Mouse (Mus musculus) layer of hippocampus, postnatal 25 days (tissue): Measurements from ENCODE around the gene Ppp4r2. TPM values are rescaled to one million over a fixed set of nuclear protein-coding genes. Genes with fewer than 3 reads are reported as not detected.

Experiments
- DNase-seq, 2 experiments: peaks; one replicate each; pipeline ENCODE4 v3.0.0; 2022; ENCODE audit warnings: mixed read lengths in 2 of 2, low spot score in 1 of 2; ENCODE audit errors: extremely low spot score in 1 of 2
- total RNA-seq, 2 experiments: library from RNA; stranded (reverse); gene quantifications; 2 replicates each; pipeline ENCODE4 v1.2.3; 2021

Ppp4r2 gene
- total RNA-seq, 2 experiments from 2014 or later = 73.4 to 80.7 TPM

- peak; percentile 74 to 94 for DNase-seq
Measured at GRCm38 (mm10) chr6:100882381-100883213, 49.2 kb downstream of the Ppp4r2 start.

DNA sequence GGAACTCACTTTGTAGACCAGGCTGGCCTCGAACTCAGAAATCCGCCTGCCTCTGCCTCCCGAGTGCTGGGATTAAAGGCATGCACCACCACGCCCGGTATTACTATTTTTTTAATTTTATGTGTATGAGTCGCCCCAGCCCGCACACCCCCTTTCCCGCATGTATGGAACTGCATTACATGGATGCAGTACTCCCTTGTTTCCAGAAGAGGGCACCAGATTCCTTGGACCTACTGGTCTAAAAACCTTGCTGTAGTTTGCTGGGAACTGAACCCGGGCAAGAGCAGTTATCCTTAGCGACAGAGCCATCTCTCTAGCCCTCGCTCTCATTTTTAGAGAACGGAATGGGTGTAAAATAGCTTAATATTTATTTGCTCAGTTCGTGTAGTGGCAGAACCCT lies 49.8 kb downstream of the Ppp4r2 start:
- no peak for DNase-seq

GRCm38 (mm10) chr6:100884594-100885225 lies 51.3 kb downstream of the Ppp4r2 start:
- DNase-seq = no peak

DNA sequence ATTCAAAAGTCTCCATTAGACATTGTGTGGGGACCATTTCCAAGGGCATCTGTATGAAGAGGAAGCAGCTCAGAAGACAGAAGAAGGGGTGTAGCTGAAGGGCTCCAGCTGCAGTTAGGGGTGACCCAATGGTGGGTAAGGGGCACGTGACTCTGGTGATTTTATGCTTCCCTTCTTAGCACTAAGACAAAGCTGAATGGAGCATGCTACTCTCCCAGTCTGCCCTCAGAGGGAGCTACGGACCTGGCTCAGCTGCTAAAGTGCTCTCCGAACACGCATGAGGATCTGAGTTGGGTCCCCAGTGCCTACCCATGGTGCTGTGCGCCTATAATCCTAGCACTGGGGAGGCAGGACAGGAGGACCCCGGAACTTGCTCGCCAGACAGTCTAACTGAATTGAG lies 52.0 kb downstream of the Ppp4r2 start:
- no peak for DNase-seq

DNA sequence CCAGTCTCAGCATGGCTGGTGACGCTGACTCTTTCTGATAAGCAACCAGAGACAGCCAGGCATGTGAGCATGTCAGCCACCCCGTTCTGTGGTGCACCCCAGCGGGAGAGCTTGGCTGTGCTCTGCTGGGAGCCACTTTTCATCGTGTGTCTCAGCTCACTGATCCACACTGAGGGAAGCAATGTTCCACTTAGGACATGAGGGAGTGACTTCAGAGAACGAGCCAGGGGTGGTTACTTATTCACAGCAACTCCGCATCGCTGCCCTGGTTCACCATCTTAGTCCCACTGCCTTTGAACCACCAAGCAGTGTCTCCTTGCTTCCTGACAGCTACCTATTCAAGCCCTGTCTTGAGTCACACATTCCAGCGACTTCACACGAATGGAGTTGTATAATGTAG lies 53.6 kb downstream of the Ppp4r2 start:
- no peak for DNase-seq

DNA sequence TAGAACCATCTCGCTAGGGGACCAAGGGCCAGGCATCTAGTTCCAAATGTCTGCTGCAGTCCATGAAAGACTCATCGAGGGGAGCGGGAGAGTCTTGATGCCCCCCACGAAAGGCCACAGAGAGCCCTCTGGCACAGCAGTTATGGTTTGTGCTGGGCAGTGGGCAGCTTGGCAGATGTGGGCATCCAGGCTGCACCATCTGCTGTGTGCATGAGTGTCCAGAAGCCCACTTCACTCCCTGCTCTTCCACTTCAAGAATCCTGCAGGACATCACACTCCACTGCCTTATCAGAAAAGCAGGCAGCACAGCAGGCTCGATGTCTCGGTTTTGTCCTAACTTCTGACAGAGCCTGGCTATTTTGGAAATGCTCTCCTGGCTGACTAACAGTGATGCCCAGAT lies 55.9 kb downstream of the Ppp4r2 start:
- DNase-seq = no peak

- peak in 1 of 2 experiments; percentile 40 for DNase-seq
Measured at GRCm38 (mm10) chr6:100892489-100892888, 59.1 kb downstream of the Ppp4r2 start.

DNA sequence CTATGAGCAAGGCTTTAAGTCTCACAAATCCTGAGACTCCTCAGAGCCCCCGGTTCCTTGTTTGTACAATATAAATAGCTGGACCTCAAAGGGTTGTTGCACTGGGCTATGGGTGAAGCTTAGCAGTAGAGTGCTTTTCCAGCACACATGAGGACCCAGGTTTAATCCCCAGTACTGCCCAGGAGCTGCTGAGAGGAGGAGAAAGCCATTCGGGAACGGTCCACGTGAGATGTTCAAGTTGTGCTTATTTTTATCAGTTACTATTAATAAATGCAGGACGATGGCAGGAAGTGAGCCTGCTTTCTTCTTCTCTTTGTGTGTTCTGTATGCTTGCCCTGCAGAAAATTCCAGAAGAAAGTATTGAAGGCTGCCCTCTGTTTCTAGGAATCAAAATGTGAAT lies 59.7 kb downstream of the Ppp4r2 start:
- DNase-seq = no peak

DNA sequence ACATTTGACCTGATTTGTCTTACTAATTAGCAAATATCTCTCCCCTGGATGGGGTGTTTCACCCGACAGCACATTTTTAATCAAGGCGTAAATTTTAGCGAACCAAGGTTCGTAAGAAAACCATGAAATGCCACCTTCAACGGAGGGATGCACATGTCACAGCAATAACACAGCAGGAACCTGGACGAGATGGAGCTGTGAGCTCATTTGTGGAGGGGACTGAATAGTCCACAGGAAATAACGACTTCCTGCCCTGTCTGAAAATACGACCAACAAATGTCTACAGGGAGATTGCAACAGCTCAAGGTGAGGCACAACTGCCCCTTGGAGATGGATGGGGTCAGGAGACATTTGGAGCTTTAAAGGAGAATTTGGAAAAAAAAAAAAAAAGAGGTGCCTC lies 61.8 kb downstream of the Ppp4r2 start:
- no peak for DNase-seq

DNA sequence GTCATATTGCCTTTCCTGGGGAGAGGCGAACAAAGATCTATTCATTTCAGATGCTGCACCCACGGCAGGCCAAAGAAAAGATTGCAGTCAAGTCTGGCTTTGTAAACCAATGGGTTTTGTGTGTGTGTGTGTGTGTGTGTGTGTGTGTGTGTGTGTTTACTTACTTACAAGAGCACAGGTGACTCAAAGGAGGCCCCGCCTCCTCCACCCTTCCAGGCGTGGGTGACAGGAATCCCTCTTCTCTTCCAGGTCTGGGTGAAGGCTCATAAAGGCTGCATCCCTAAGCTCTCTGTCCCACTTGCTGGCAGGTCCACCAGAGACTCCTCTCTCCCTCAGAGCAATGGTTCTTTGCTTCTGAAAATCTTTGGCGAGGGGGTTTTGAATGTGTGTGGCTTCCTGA lies 63.5 kb downstream of the Ppp4r2 start:
- DNase-seq = no peak

DNA sequence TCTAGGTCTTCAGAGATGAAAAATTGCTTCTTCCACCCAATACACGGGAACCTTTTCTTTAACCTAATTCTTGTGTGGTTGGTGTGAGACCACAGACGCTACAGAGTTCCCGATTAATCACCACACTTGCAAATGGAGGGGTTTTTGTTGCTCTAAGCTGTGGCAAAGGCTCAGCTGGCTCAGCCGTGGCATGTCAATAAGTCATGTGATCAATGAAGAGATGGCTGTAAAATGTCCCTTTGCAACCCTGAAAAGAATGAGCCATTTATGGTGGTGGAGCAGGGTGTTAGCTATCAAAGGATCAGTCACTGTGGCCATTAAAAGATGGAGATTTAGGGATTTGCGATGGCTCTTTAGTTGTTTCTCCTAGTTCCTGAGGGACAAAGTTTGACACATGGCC lies 71.0 kb downstream of the Ppp4r2 start:
- DNase-seq = no peak

DNA sequence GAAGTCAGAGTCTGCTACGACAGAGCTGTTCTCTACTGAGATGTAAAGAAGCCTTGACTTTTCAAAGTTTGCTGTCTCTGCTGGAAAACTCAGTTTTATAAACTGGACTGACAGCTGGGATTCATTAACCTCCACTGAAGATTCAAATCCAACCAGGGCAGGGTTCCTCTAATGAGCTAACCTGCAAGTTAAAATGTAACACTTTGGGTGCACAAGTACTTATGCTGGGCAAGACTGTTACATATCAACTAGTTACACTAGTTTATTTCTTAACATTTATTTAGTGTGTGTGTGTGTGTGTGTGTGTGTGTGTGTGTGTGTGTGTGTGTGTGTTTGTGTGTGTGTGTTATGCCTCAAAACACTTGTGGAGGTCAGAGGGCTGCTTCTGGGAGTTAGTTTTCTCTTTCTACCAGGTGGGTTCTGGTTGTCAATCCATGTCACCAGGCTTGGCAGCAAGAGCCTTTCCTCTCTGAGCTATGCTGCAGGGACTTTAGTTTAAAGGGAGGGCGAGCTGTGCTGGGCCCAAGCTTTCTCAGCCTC lies 76.8 kb downstream of the Ppp4r2 start:
- no peak for DNase-seq

Other genes with a start within 250 kb of the Ppp4r2 start
- gene Shq1, start 162.5 kb upstream of the Ppp4r2 start, total RNA-seq = 1 to 10 TPM; 4.9 to 5.9 TPM
- 1 to 10 TPM; 1.6 to 2.0 TPM for gene Gxylt2, start 128.9 kb upstream of the Ppp4r2 start, total RNA-seq